Mouse (Mus musculus) erythroblast, embryonic 14.5 days (primary cell): ENCODE results near the gene Apaf1. TPM values are rescaled to one million over a fixed set of nuclear protein-coding genes. Genes with fewer than 3 reads are reported as not detected.

Experiments
- H3K27me3 ChIP-seq: 2 replicates; pipeline ENCODE4 v1.6.1; 2012; ENCODE audit warnings: inconsistent platforms; ENCODE audit not compliant: control insufficient read depth
- H3K36me3 ChIP-seq: 2 replicates; pipeline ENCODE4 v1.6.1; 2012; ENCODE audit warnings: mild to moderate bottlenecking, inconsistent platforms; ENCODE audit not compliant: control insufficient read depth
- H3K4me1 ChIP-seq: 2 replicates; pipeline ENCODE4 v1.6.1; 2012; ENCODE audit warnings: inconsistent platforms; ENCODE audit not compliant: control insufficient read depth
- H3K4me3 ChIP-seq: replicated peaks from 2 replicates; pipeline ENCODE3; 2012; ENCODE audit warnings: moderate library complexity, mild to moderate bottlenecking, inconsistent platforms
- H3K9me3 ChIP-seq: 2 replicates; pipeline ENCODE4 v1.6.1; 2012; ENCODE audit warnings: low read length, inconsistent platforms, mixed read lengths; ENCODE audit not compliant: control insufficient read depth
- GATA1 ChIP-seq: IDR thresholded peaks from 2 replicates; pipeline ENCODE4 v1.6.1; 2012; ENCODE audit warnings: low read length, inconsistent platforms, mixed read lengths
- TAL1 ChIP-seq: IDR thresholded peaks from 3 replicates; pipeline ENCODE4 v1.6.1; 2012; ENCODE audit warnings: low read length, inconsistent platforms, mixed read lengths
- polyA plus RNA-seq: library from polyadenylated mRNA; stranded (reverse); fragments of >175 nt; gene quantifications from 2 replicates; pipeline ENCODE4 v1.2.3, GENCODE M21; 2012

Gene Apaf1
- 0.11 and 0.30 TPM in 2 replicates for polyA plus RNA-seq

- peak within 1 kb of the TSS; percentile 89 for H3K4me3 ChIP-seq
- H3K9me3 ChIP-seq = no peaks in the 10 kb centered on the region
- no peaks in the 10 kb centered on the region for H3K27me3 ChIP-seq
- TF ChIP-seq GATA1 = no peak
- no peak for TF ChIP-seq TAL1
- H3K4me1 ChIP-seq = peaks cover 21% of the 10 kb centered on the region
- H3K36me3 ChIP-seq = peaks cover 13% of the 10 kb centered on the region
These were observed at the start of gene Apaf1, which contains the start of gene Ikbip for GRCm38 (mm10) chr10:91082550-91083392. Apaf1 (minus strand) TSS chr10:91082770. Ikbip (plus strand) TSS chr10:91082940.

- H3K4me3 ChIP-seq = no peak overlapping the region
These were observed 49.0 kb upstream of the Apaf1 start for GRCm38 (mm10) chr10:91131565-91131964.

GRCm38 (mm10) chr10:91130792-91131191 is 48.2 kb upstream of the Apaf1 start:
- Histone ChIP-seq H3K4me1 (peaks cover 21% of the 10 kb centered on the region), H3K4me3 (no peak overlapping the region), H3K9me3 (no peaks in the 10 kb centered on the region), H3K27me3 (no peaks in the 10 kb centered on the region), H3K36me3 (no peaks in the 10 kb centered on the region)
- TF ChIP-seq GATA1 = no peak
- TF ChIP-seq TAL1 = no peak

More at GRCm38 (mm10) chr10:91131565-91131964, 49.0 kb upstream of the Apaf1 start:
- Histone ChIP-seq H3K27me3 (no peaks in the 10 kb centered on the region), H3K36me3 (no peaks in the 10 kb centered on the region), H3K4me1 (peaks cover 20% of the 10 kb centered on the region), H3K9me3 (no peaks in the 10 kb centered on the region)
- TF ChIP-seq GATA1 = no peak
- no peak for TF ChIP-seq TAL1

DNA sequence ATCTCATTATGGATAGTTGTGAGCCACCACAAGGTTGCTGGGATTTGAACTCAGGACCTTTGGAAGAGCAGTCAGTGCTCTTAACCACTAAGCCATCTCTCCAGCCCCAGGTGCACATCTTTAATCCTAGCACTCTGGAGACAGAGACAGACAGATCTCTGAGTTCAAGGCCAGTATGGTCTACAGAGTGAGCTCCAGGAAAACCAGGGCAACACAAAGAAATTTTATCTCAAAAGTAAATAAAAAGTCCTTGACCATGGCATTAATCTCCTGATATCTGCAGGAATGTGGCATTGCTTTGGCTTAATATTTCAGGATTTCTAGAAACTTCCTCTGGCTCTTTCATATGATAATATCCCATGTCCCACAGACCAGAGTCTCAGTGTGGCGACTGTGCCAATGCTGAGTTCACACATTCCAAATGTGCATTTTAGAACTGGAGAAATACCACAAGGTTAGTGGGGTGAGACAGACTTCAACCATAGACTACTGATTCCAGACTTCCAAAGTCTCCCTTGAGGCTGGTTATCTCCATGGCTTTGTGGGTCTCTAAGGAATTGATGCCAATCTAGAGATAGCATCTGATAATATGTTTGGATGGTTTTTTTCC is 46.1 kb upstream of the Apaf1 start:
- Histone ChIP-seq H3K36me3 (no peaks in the 10 kb centered on the region), H3K4me1 (peaks cover 21% of the 10 kb centered on the region), H3K9me3 (no peaks in the 10 kb centered on the region), H3K27me3 (no peaks in the 10 kb centered on the region), H3K4me3 (no peak overlapping the region)
- no peak for TF ChIP-seq GATA1
- TF ChIP-seq TAL1 = no peak

DNA sequence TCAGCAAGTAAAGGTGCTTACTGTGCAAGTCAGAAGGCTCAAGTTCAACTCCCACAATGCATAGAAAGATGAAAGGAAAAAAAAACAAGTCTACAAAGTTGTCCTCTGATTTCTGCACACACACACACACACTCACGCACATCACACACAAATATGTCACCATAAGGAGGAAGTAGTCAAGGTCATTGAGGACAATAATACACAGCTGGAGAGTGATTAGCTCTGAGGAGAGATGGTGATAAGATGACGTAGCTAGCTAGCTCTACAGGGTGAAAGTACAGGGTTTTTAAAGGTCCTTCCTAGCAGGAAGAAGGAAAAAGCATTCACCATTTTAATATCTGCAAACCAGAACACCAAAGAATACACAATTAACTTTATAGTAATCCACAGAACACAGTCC is 44.8 kb upstream of the Apaf1 start:
- H3K36me3 ChIP-seq = peaks cover 2% of the 10 kb centered on the region
- H3K27me3 ChIP-seq = no peaks in the 10 kb centered on the region
- H3K4me1 ChIP-seq = peaks cover 28% of the 10 kb centered on the region
- H3K9me3 ChIP-seq = no peaks in the 10 kb centered on the region
- H3K4me3 ChIP-seq = no peak overlapping the region
- no peak for TF ChIP-seq TAL1
- TF ChIP-seq GATA1 = no peak

DNA sequence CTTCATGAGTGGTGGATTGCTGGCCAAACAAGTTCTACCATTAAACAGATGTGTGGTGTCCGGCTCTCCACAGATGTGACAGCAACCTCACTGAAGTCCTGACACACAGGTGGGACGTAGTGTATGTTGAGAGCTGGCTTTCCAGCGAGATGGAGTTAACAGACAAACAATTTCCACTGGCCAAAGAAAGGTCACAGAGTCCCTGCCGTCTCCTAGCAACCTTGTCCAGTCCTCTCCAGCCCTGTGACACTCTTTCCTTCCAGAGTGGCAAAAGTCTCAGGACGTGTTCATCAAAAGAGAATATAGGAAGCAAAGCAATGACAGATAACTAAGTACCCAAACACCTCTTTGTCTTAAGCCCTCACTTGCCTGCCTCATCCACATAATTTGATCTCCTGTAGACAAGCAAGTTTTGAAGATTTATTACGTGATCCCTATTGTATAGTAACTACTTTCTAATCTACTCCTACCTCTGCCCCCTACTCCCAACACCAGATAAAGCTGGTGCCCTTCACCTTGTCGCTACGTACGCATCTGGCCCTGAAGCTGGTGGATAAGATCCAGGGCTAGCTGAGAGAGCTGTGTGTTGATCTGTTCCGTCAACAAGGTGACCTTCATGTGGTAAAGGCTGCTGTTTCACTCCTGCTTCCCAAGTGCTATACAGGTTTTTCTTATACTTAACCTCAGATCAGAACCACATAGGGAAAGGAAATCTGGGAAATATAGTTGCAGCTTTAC is 44.2 kb upstream of the Apaf1 start:
- TF ChIP-seq TAL1 = no peak
- TF ChIP-seq GATA1 = no peak
- H3K36me3 ChIP-seq = peaks cover 8% of the 10 kb centered on the region
- H3K9me3 ChIP-seq = no peaks in the 10 kb centered on the region
- H3K4me3 ChIP-seq = no peak overlapping the region
- H3K4me1 ChIP-seq = peaks cover 34% of the 10 kb centered on the region
- H3K27me3 ChIP-seq = no peaks in the 10 kb centered on the region

DNA sequence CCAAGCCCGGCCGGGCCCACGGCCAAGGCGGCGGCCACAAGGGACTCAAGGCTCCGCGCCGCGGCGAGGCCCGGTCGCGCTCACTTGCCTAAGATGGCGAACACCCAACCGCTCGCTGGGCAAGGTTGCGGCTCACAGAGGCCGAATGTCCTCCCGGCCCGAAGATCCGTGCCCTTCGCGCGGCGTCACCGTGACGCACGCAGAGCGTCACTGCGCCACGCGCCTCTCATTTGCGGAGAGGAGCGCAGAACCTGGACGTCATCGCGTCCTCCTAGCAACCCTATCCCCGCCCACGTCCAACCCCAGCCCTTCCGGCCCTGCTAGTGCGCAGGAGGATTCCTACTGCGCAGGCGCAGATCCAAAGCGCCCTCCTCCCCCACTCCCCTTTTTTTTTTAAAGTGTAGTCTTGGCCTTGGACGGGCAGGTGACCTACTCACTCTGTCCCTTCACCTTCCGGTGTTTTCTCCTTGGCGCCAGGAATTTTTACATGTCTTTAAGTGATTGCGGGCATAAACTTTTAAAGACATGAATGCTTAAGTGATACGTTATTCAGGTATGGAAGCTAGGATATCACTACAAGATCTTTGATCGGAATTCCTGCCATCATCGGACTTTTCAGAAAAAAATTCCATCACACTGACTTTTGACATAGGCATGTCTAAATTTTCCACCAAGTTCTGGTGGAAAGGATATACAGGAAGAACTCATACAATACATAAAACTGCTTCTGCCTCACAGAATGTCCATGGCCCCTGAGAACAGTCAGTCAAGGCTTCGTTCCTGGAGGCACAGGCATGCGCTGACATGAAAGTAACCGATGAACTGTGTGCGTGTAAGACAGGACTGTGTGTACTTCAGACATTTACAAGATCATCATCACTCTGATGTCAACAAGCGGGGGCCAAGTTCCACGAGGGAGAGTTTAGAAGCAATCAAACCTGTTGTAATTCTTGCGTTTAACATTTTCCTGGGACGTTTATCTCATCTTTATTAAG is 41.6 kb upstream of the Apaf1 start, which contains the start of gene Slc25a3:
TSS of gene Slc25a3 (minus strand) at position 232 of the 995 bp plus-strand sequence.
- Histone ChIP-seq H3K36me3 (peaks cover 35% of the 10 kb centered on the region), H3K4me3 (peak within 1 kb of the TSS; percentile 82)
- TF ChIP-seq TAL1 (no peak), GATA1 (no peak)

DNA sequence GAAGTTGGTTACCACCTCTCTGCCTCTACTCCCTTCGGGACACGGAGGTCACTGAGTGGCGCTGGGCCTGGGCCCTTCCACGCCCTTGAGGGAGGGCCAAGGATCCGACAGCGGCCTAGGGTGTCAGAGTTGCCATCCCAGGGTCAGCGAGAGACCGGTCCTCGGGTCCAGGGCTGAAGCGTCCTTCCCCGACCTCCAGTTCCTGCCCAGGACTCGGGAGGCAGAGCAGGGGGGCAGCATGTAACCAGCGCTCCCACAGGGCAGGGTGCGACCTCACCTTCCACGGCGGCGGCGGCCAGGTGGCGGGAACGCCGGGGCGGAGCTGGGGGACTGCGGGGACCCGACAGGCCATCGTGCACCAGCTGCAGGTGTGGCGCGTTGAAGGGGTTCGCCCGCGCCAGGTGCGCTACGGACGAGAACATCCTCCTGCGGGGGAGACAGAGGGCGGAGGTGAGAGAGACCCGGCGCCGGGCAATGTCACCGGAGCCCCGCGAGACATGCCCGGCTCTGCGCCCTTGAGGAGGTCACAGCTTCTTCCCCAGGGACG is 40.8 kb upstream of the Apaf1 start:
- Histone ChIP-seq H3K9me3 (no peaks in the 10 kb centered on the region), H3K4me1 (peaks cover 43% of the 10 kb centered on the region), H3K4me3 (peak overlapping the region; percentile 82), H3K36me3 (peaks cover 42% of the 10 kb centered on the region), H3K27me3 (no peaks in the 10 kb centered on the region)
- no peak for TF ChIP-seq TAL1
- no peak for TF ChIP-seq GATA1

More for the DNA sequence above, 41.6 kb upstream of the Apaf1 start, which contains the start of gene Slc25a3:
- Histone ChIP-seq H3K4me1 (peaks cover 43% of the 10 kb centered on the region), H3K27me3 (no peaks in the 10 kb centered on the region), H3K9me3 (no peaks in the 10 kb centered on the region)
